Mouse (Mus musculus) urinary bladder, postnatal 36 days (tissue): ENCODE results near the gene Klhl11.
A peak's percentile ranks its signal among the peaks of the same experiment; 100 is the strongest.

Experiments
- DNase-seq, 2 experiments: peaks; one replicate each; pipeline ENCODE4 v3.0.0; 2022; ENCODE audit warnings: low spot score in 2 of 2, mixed read lengths in 1 of 2

Klhl11 gene

GRCm38 (mm10) chr11:100471352-100472196 lies 967 bp downstream of the Klhl11 start:
- DNase-seq: no peak

- no peak for DNase-seq
These were observed 6.7 kb downstream of the Klhl11 start for GRCm38 (mm10) chr11:100465833-100466232.

GRCm38 (mm10) chr11:100465229-100465792 lies 7.2 kb downstream of the Klhl11 start:
- DNase-seq: no peak

GRCm38 (mm10) chr11:100462699-100463098 lies 9.8 kb downstream of the Klhl11 start:
- no peak for DNase-seq

- no peak for DNase-seq
These were observed 14.8 kb downstream of the Klhl11 start for GRCm38 (mm10) chr11:100457711-100458110.

GRCm38 (mm10) chr11:100457247-100457646 lies 15.3 kb downstream of the Klhl11 start:
- DNase-seq: no peak

- DNase-seq: no peak
These were observed 29.9 kb downstream of the Klhl11 start for GRCm38 (mm10) chr11:100442625-100443024.

GRCm38 (mm10) chr11:100441797-100442196 lies 30.7 kb downstream of the Klhl11 start, which contains the start of the genes Nt5c3b and Klhl10:
Gene Nt5c3b (minus strand): TSS chr11:100441808.
Gene Klhl10 (plus strand): TSS chr11:100441917.
- no peak for DNase-seq

GRCm38 (mm10) chr11:100440691-100441522 lies 31.6 kb downstream of the Klhl11 start:
- DNase-seq: peak; percentile 76 to 86

GRCm38 (mm10) chr11:100437901-100438300 lies 34.6 kb downstream of the Klhl11 start:
- DNase-seq: no peak

GRCm38 (mm10) chr11:100435678-100436246 lies 36.8 kb downstream of the Klhl11 start:
- no peak for DNase-seq

GRCm38 (mm10) chr11:100432002-100432401 lies 40.5 kb downstream of the Klhl11 start:
- no peak for DNase-seq

GRCm38 (mm10) chr11:100430052-100430451 lies 42.5 kb downstream of the Klhl11 start:
- DNase-seq: no peak

GRCm38 (mm10) chr11:100428612-100429199 lies 43.8 kb downstream of the Klhl11 start:
- no peak for DNase-seq

GRCm38 (mm10) chr11:100426820-100427219 lies 45.7 kb downstream of the Klhl11 start:
- DNase-seq: no peak

- DNase-seq: peak; percentile 64 to 81
These were observed 46.7 kb downstream of the Klhl11 start for GRCm38 (mm10) chr11:100425851-100426250.

- DNase-seq: no peak
These were observed 48.7 kb downstream of the Klhl11 start for GRCm38 (mm10) chr11:100423836-100424235.

- DNase-seq: no peak
These were observed 51.0 kb downstream of the Klhl11 start for GRCm38 (mm10) chr11:100421537-100421936.

GRCm38 (mm10) chr11:100414914-100415822 lies 57.4 kb downstream of the Klhl11 start, which contains the start of gene Fkbp10:
Gene Fkbp10 (plus strand): TSS chr11:100415697.
- DNase-seq: peak in 1 of 2 experiments; percentile 64
